Mouse (Mus musculus) E14TG2a.4 (cell line): ENCODE results near the gene Mrm2.

Experiments
- H3K27me3 ChIP-seq: 2 replicates; pipeline ENCODE4 v1.6.1; 2014; ENCODE audit warnings: low read length, control low read depth; ENCODE audit not compliant: insufficient read depth
- H3K36me3 ChIP-seq: 2 replicates; pipeline ENCODE4 v1.6.1; 2014; ENCODE audit warnings: low read length, control low read depth; ENCODE audit not compliant: insufficient read depth
- H3K4me1 ChIP-seq: replicated peaks from 2 replicates; pipeline ENCODE4 v1.6.1; 2014; ENCODE audit warnings: low read depth, low read length, control low read depth
- H3K4me3 ChIP-seq: replicated peaks from 2 replicates; pipeline ENCODE4 v1.5.1; 2014; ENCODE audit warnings: mild to moderate bottlenecking, low read length
- H3K9me3 ChIP-seq: 2 replicates; pipeline ENCODE4 v1.6.1; 2014; ENCODE audit warnings: low read length, control low read depth
- CTCF ChIP-seq: conservative IDR thresholded peaks from 2 replicates; pipeline ENCODE4 v1.5.1; 2014; ENCODE audit warnings: low read length
- NANOG ChIP-seq: IDR thresholded peaks from 2 replicates; pipeline ENCODE4 v1.6.1; 2014; ENCODE audit warnings: borderline replicate concordance, low read length, mixed read lengths
- POU5F1 ChIP-seq: IDR thresholded peaks from 2 replicates; pipeline ENCODE4 v1.6.1; 2014; ENCODE audit warnings: low read length, borderline replicate concordance

Gene Mrm2

GRCm38 (mm10) chr5:140331615-140332512, at the start of gene Mrm2:
TSS of gene Mrm2 (minus strand) at chr5:140331898.
- H3K4me3 ChIP-seq = peak within 1 kb of the TSS; percentile 88
- H3K36me3 ChIP-seq = peaks cover 69% of the 10 kb centered on the region
- no peaks in the 10 kb centered on the region for H3K9me3 ChIP-seq
- peaks cover 44% of the 10 kb centered on the region for H3K4me1 ChIP-seq
- no peaks in the 10 kb centered on the region for H3K27me3 ChIP-seq
- TF ChIP-seq CTCF (peak; percentile 91), NANOG (no peak)

DNA sequence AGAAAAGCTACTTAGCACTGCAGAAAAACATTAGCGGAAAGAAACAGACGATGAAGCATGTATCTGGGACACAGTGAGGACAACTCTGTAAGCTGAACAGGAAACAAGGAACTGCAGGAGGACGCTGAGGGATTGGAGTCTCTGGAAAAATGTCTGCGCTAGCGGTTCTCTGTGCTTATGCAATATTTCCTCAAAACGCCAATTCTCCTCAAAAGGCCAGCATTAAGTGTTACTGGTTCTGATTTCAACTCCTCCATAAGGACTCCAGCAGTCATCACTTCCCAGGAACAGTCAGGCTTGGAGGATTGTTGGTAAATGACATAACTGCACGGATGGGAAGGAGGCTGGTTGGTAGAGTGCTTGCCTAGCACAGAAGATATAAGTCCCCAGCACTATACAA, 49.5 kb upstream of the Mrm2 start:
- no peaks in the 10 kb centered on the region for H3K27me3 ChIP-seq
- H3K9me3 ChIP-seq = no peaks in the 10 kb centered on the region
- H3K36me3 ChIP-seq = peaks cover 4% of the 10 kb centered on the region; the same call in 1 of the 2 replicates
- H3K4me3 ChIP-seq = no peak overlapping the region
- TF ChIP-seq NANOG = no peak
- TF ChIP-seq POU5F1 = no peak
- TF ChIP-seq CTCF = no peak
- H3K4me1 ChIP-seq = peaks cover 21% of the 10 kb centered on the region

GRCm38 (mm10) chr5:140379299-140379698, 47.6 kb upstream of the Mrm2 start:
- no peaks in the 10 kb centered on the region for H3K9me3 ChIP-seq
- TF ChIP-seq CTCF (no peak), NANOG (no peak), POU5F1 (no peak)
- peaks cover 4% of the 10 kb centered on the region; the same call in 1 of the 2 replicates for H3K36me3 ChIP-seq
- H3K27me3 ChIP-seq = no peaks in the 10 kb centered on the region
- no peak overlapping the region for H3K4me3 ChIP-seq
- peaks cover 30% of the 10 kb centered on the region for H3K4me1 ChIP-seq

- H3K4me1 ChIP-seq = peaks cover 31% of the 10 kb centered on the region
- H3K36me3 ChIP-seq = peaks cover 4% of the 10 kb centered on the region; the same call in 1 of the 2 replicates
- H3K9me3 ChIP-seq = no peaks in the 10 kb centered on the region
- TF ChIP-seq POU5F1 (no peak), CTCF (no peak)
- no peak overlapping the region for H3K4me3 ChIP-seq
- H3K27me3 ChIP-seq = no peaks in the 10 kb centered on the region
Observed at GRCm38 (mm10) chr5:140378121-140378853, 46.6 kb upstream of the Mrm2 start.

GRCm38 (mm10) chr5:140375249-140375829, 43.6 kb upstream of the Mrm2 start:
- Histone ChIP-seq H3K4me3 (no peak overlapping the region), H3K27me3 (no peaks in the 10 kb centered on the region), H3K4me1 (peaks cover 55% of the 10 kb centered on the region), H3K36me3 (no peaks in the 10 kb centered on the region), H3K9me3 (no peaks in the 10 kb centered on the region)
- TF ChIP-seq POU5F1 = no peak
- no peak for TF ChIP-seq NANOG
- TF ChIP-seq CTCF = no peak

DNA sequence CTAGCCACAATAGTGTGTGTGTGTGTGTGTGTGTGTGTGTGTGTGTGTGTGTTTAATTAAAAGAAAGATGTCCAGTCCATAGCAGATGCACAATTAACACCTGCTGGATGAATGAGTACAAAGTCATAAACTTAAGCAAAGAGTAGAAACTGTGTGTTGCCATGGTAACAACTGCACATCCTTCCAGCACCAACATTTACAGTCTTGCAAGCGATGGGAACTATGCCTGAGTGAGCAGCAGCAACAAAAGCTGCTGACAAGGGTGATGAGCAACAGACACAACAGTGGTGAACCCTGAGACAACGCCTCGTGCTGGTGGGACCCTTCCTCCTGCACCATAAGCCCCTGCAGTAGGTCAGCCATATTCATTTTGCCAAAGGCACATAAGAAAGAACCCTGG, 42.5 kb upstream of the Mrm2 start:
- Histone ChIP-seq H3K4me3 (no peak overlapping the region), H3K27me3 (no peaks in the 10 kb centered on the region), H3K9me3 (no peaks in the 10 kb centered on the region), H3K36me3 (no peaks in the 10 kb centered on the region), H3K4me1 (peaks cover 48% of the 10 kb centered on the region)
- TF ChIP-seq POU5F1 = no peak
- TF ChIP-seq NANOG = no peak
- no peak for TF ChIP-seq CTCF

GRCm38 (mm10) chr5:140373711-140374110, 42.0 kb upstream of the Mrm2 start:
- H3K9me3 ChIP-seq = peaks cover 3% of the 10 kb centered on the region; the same call in 1 of the 2 replicates
- H3K36me3 ChIP-seq = no peaks in the 10 kb centered on the region
- H3K27me3 ChIP-seq = no peaks in the 10 kb centered on the region
- H3K4me3 ChIP-seq = no peak overlapping the region
- peaks cover 48% of the 10 kb centered on the region for H3K4me1 ChIP-seq
- TF ChIP-seq NANOG (no peak), CTCF (no peak), POU5F1 (no peak)

- Histone ChIP-seq H3K27me3 (no peaks in the 10 kb centered on the region), H3K9me3 (peaks cover 8% of the 10 kb centered on the region; the same call in 1 of the 2 replicates), H3K4me3 (no peak overlapping the region), H3K36me3 (no peaks in the 10 kb centered on the region), H3K4me1 (peaks cover 61% of the 10 kb centered on the region)
- TF ChIP-seq NANOG (no peak), CTCF (no peak), POU5F1 (no peak)
Observed at GRCm38 (mm10) chr5:140371671-140372070, 40.0 kb upstream of the Mrm2 start.
